In genomic region chr19:7164820-7165323, GRCm38 (mm10) we compare ENCODE assay signal across 9 mouse cellular contexts. TPM values are rescaled to one million over a fixed set of nuclear protein-coding genes. Genes with fewer than 3 reads are reported as not detected.
A peak's percentile ranks its signal among the peaks of the same experiment; 100 is the strongest.
DNase-seq lines count a peak whose midpoint lies in the region; ATAC-seq lines count a peak whose summit lies in the region.
"Had no signal": no experiment of that assay in that cellular context is flagged by ENCODE, and none has a peak within 500 bp of the region (broad histone marks: within the 10 kb centered on the region; RNA-seq: fewer than 3 reads in every experiment).

No protein-coding gene starts in this region.

- H3K4me1 ChIP-seq in lung, embryonic 16.5 days (replicated peaks; ENCODE audit: control insufficient read depth, insufficient read depth, low read length), result peaks cover 26% of the 10 kb centered on the region
- peaks cover 31% of the 10 kb centered on the region for H3K4me1 ChIP-seq in hindbrain, embryonic 14.5 days (replicated peaks; ENCODE audit: control insufficient read depth, insufficient read depth, low read length)
- H3K4me1 ChIP-seq in midbrain, embryonic 14.5 days (ENCODE audit: control insufficient read depth, insufficient read depth, low read length), result peaks cover 29% of the 10 kb centered on the region

- WGBS in lung, embryonic 16.5 days, result under 1% methylated on average over 28 of the region's 35 CpGs
- WGBS in hindbrain, embryonic 14.5 days, result under 1% methylated on average over 35 of the region's 35 CpGs
- WGBS in midbrain, embryonic 14.5 days, result under 1% methylated on average over 35 of the region's 35 CpGs

- no peaks in the 10 kb centered on the region for H3K36me3 ChIP-seq in lung, embryonic 16.5 days (ENCODE audit: control insufficient read depth, insufficient read depth, low read length)
- H3K36me3 ChIP-seq in hindbrain, embryonic 14.5 days (replicated peaks; ENCODE audit: control insufficient read depth, insufficient read depth), result no peaks in the 10 kb centered on the region
- no peaks in the 10 kb centered on the region for H3K36me3 ChIP-seq in midbrain, embryonic 14.5 days (ENCODE audit: control insufficient read depth, insufficient read depth, low read length)

- no peaks in the 10 kb centered on the region for H3K9me3 ChIP-seq in lung, embryonic 16.5 days (ENCODE audit: control insufficient read depth, low read length)
- no peaks in the 10 kb centered on the region for H3K9me3 ChIP-seq in hindbrain, embryonic 14.5 days (ENCODE audit: control insufficient read depth, low read length)
- no peaks in the 10 kb centered on the region for H3K9me3 ChIP-seq in midbrain, embryonic 14.5 days (ENCODE audit: control insufficient read depth, low read length)

- peak overlapping the region; percentile 65 for H3K4me3 ChIP-seq in lung, embryonic 16.5 days (ENCODE audit: low read length)
- peak overlapping the region; percentile 74 for H3K4me3 ChIP-seq in hindbrain, embryonic 14.5 days (replicated peaks; ENCODE audit: low read length)
- peak overlapping the region; percentile 72 for H3K4me3 ChIP-seq in midbrain, embryonic 14.5 days (replicated peaks; ENCODE audit: low read depth, low read length)
- H3K4me3 ChIP-seq: erythroblast, embryonic 14.5 days had no signal

- DNase-seq in adrenal gland, postnatal 14 days, result peak; percentile 37
- no peak for DNase-seq in adrenal gland, postnatal 4 days (ENCODE audit: low spot score in 2 of 2)
- DNase-seq in lung, postnatal 25 days (ENCODE audit: low spot score), result no peak
- DNase-seq in hindbrain, embryonic 14.5 days (ENCODE audit: low spot score), result no peak
- DNase-seq in midbrain, embryonic 14.5 days, result peak; percentile 60
- peak; percentile 60 to 69 for DNase-seq in thymus, postnatal 36 days

- H3K27ac ChIP-seq in lung, embryonic 16.5 days (ENCODE audit: low read length), result no peak overlapping the region
- H3K27ac ChIP-seq in hindbrain, embryonic 14.5 days, result peak overlapping the region; percentile 71; the same call in 1 of the 2 replicates
- peak overlapping the region; percentile 49 for H3K27ac ChIP-seq in midbrain, embryonic 14.5 days (replicated peaks; ENCODE audit: low read depth, low read length)

- 0 out of 2 replicates have a peak, but pooled peaks have one; percentile 3 for ATAC-seq in lung, embryonic 16.5 days (ENCODE audit: low read depth)
- ATAC-seq in hindbrain, embryonic 14.5 days (ENCODE audit: low FRiP score), result no peak
- peak; percentile 7; the same call in 1 of the 2 replicates for ATAC-seq in midbrain, embryonic 14.5 days (ENCODE audit: low FRiP score, low TSS enrichment)
- no peak for ATAC-seq in erythroblast, adult 5-6 weeks (replicated peaks; ENCODE audit: low FRiP score, poor library complexity, severe bottlenecking)

- peak overlapping the region; percentile 64 for H3K9ac ChIP-seq in lung, embryonic 16.5 days (ENCODE audit: low read length)
- H3K9ac ChIP-seq in hindbrain, embryonic 14.5 days, result peak overlapping the region; percentile 85
- peak overlapping the region; percentile 80 for H3K9ac ChIP-seq in midbrain, embryonic 14.5 days (replicated peaks; ENCODE audit: low read length)

- H3K27me3 ChIP-seq in lung, embryonic 16.5 days (ENCODE audit: control insufficient read depth, insufficient read depth, low read depth, low read length), result peaks cover 46% of the 10 kb centered on the region
- H3K27me3 ChIP-seq in hindbrain, embryonic 14.5 days (ENCODE audit: control insufficient read depth, insufficient read depth, low read length), result peaks cover 33% of the 10 kb centered on the region
- peaks cover 23% of the 10 kb centered on the region for H3K27me3 ChIP-seq in midbrain, embryonic 14.5 days (ENCODE audit: control insufficient read depth, insufficient read depth, low read length)

- H3K4me2 ChIP-seq in lung, embryonic 16.5 days (ENCODE audit: low read depth, low read length), result peak overlapping the region; percentile 100
- H3K4me2 ChIP-seq in hindbrain, embryonic 14.5 days (replicated peaks), result peak overlapping the region; percentile 96
- H3K4me2 ChIP-seq in midbrain, embryonic 14.5 days (ENCODE audit: low read length), result peak overlapping the region; percentile 93

RNA-seq across cellular contexts. Expression of gene Otub1, which starts 41.2 kb away (rescaled TPM):
- 103 and 124 TPM in 2 replicates for total RNA-seq in adrenal gland, postnatal 14 days (2021)
- total RNA-seq in adrenal gland, postnatal 4 days (2021), result 100 to 1,000 TPM; 133 to 135 TPM
- polyA plus RNA-seq in lung, embryonic 16.5 days (2015; fragmentation: Nextera tagmentation; extraction: Ambion mirVana), result 176 and 187 TPM in 2 replicates
- 231 and 234 TPM in 2 replicates for polyA plus RNA-seq in hindbrain, embryonic 14.5 days (2014; fragmentation: Nextera tagmentation; extraction: Ambion mirVana)
- polyA plus RNA-seq in midbrain, embryonic 14.5 days (2014; fragmentation: Nextera tagmentation; extraction: Ambion mirVana), result 244 and 263 TPM in 2 replicates
- 17.3 TPM in 2 replicates for total RNA-seq in erythroblast, adult 5-6 weeks (2015; ENCODE audit: low replicate concordance)
- 15.5 and 23.1 TPM in 2 replicates for total RNA-seq in erythroblast, adult 5-6 weeks (2017; ENCODE audit: low replicate concordance)

RNA-seq across cellular contexts. Expression of gene Cox8a, which starts 52.5 kb away (rescaled TPM):
- 1,334 and 1,491 TPM in 2 replicates for total RNA-seq in adrenal gland, postnatal 14 days (2021)
- total RNA-seq in adrenal gland, postnatal 4 days (2021), result 100 to 1,000 TPM; 687 to 720 TPM
- polyA plus RNA-seq in lung, embryonic 16.5 days (2015; fragmentation: Nextera tagmentation; extraction: Ambion mirVana), result 899 and 904 TPM in 2 replicates
- polyA plus RNA-seq in hindbrain, embryonic 14.5 days (2014; fragmentation: Nextera tagmentation; extraction: Ambion mirVana), result 1,225 and 1,275 TPM in 2 replicates
- polyA plus RNA-seq in midbrain, embryonic 14.5 days (2014; fragmentation: Nextera tagmentation; extraction: Ambion mirVana), result 921 and 1,195 TPM in 2 replicates
- 177 and 188 TPM in 2 replicates for total RNA-seq in erythroblast, adult 5-6 weeks (2015; ENCODE audit: low replicate concordance)
- total RNA-seq in erythroblast, adult 5-6 weeks (2017; ENCODE audit: low replicate concordance), result 51.3 and 166 TPM in 2 replicates

RNA-seq across cellular contexts. Expression of gene Flrt1, which starts 59.3 kb away (rescaled TPM):
- total RNA-seq in adrenal gland, postnatal 14 days (2021), result 1.2 and 1.5 TPM in 2 replicates
- total RNA-seq in adrenal gland, postnatal 4 days (2021), result 1 to 10 TPM; 3.8 to 5.9 TPM
- 0.99 and 1.1 TPM in 2 replicates for polyA plus RNA-seq in lung, embryonic 16.5 days (2015; fragmentation: Nextera tagmentation; extraction: Ambion mirVana)
- 8.7 and 9.5 TPM in 2 replicates for polyA plus RNA-seq in hindbrain, embryonic 14.5 days (2014; fragmentation: Nextera tagmentation; extraction: Ambion mirVana)
- 7.0 and 10.2 TPM in 2 replicates for polyA plus RNA-seq in midbrain, embryonic 14.5 days (2014; fragmentation: Nextera tagmentation; extraction: Ambion mirVana)
- total RNA-seq in erythroblast, adult 5-6 weeks (2015; ENCODE audit: low replicate concordance), result not detected in 2 replicates
- not detected in 2 replicates for total RNA-seq in erythroblast, adult 5-6 weeks (2017; ENCODE audit: low replicate concordance)
- polyA plus RNA-seq: erythroblast, embryonic 14.5 days had no signal

Comparison
In these comparisons a context has a peak if more than half of its experiments do, and no peak if none do; other contexts are left out.
1. DNase-seq: peak in adrenal gland, postnatal 14 days (single experiment), midbrain, embryonic 14.5 days (single experiment) and thymus, postnatal 36 days (2 of 2); none in adrenal gland, postnatal 4 days (0 of 2), lung, postnatal 25 days (single experiment) and hindbrain, embryonic 14.5 days (single experiment).
2. ATAC-seq: peak in lung, embryonic 16.5 days (single experiment) and midbrain, embryonic 14.5 days (single experiment); none in hindbrain, embryonic 14.5 days (single experiment) and erythroblast, adult 5-6 weeks (single experiment).
3. Peak in every context shown above with its lines, with median percentiles within 50 percentile points of each other: H3K4me2 ChIP-seq, H3K4me3 ChIP-seq and H3K9ac ChIP-seq.